Mouse (Mus musculus) brain, embryonic 14.5 days (tissue): ENCODE data around the gene Cacng5. TPM values are rescaled to one million over a fixed set of nuclear protein-coding genes. Genes with fewer than 3 reads are reported as not detected.
A peak's percentile ranks its signal among the peaks of the same experiment; 100 is the strongest.

Experiments
- DNase-seq: peaks from one replicate; pipeline ENCODE4 v3.0.0-alpha.2; 2011; ENCODE audit warnings: low read depth
- CTCF ChIP-seq: fragments of 200-500 bp; IDR thresholded peaks from 2 replicates; pipeline ENCODE4 v1.5.1; 2012; ENCODE audit warnings: inconsistent platforms, mild to moderate bottlenecking, moderate library complexity, borderline replicate concordance; ENCODE audit not compliant: insufficient read depth, insufficient read length; ENCODE audit errors: extremely low read depth
- POLR2A ChIP-seq: fragments of 200-500 bp; IDR thresholded peaks from 2 replicates; pipeline ENCODE4 v1.6.1; 2012; ENCODE audit warnings: mild to moderate bottlenecking, inconsistent platforms, borderline replicate concordance; ENCODE audit not compliant: poor library complexity, insufficient read depth, insufficient read length, severe bottlenecking; ENCODE audit errors: extremely low read depth
- polyA plus RNA-seq: library from polyadenylated mRNA; depleted of rRNA; stranded (reverse); fragments of >200 nt; gene quantifications from 2 replicates; pipeline ENCODE4 v1.2.3, GENCODE M21; 2012

The Cacng5 gene
- polyA plus RNA-seq, 1 experiment: 5.4 TPM

DNA sequence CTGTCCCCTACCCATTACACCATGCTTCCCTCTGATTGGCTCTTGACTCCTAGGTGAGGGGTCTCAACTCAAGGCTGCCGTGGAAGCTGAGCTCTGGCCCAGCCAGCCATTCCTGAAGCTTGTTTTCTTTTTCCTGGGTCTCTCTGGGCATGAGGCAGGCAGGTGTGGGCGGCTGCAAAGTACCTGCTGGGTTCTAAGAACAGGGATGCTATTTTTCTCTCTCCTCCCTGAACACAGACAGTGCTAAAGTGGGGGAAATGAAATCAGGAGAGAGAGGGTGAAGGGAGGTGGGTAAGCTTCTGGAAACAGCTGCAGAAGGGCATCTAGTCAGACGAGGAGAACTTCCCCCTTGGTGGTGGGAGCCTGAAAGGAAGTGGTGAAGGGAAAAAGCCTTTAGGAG, 14.9 kb upstream of the Cacng5 start:
- DNase-seq: no peak
- TF ChIP-seq CTCF (no peak), POLR2A (no peak)

GRCm38 (mm10) chr11:107919852-107920508, 5.1 kb upstream of the Cacng5 start:
- peak; percentile 37 for DNase-seq
- TF ChIP-seq POLR2A: no peak
- no peak for TF ChIP-seq CTCF

DNA sequence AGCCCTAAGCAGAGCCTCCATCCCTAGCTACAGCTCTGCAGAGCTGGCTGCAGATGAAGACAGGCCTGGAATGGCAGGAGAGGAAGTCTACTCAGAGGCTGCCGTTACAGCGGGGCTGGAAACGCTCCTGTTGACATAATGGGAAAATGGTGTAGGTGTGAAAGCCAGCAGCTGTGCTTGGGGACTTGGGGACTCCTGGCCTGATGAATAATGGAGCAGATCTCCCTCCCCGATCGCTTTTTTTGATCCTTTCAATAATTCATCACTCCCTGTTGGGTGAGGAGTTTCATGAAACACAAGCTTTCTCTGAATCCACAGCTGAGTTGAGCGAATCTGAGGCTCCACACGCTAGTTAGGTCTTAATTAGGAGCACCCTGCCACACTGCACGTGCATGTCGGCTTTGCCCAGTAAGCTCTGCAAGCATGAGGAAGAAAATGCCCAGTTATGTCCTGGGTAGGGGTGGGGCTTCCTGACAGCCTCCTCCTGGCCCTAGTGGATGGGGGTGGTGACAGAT, 2.9 kb upstream of the Cacng5 start:
- peak; percentile 89 for DNase-seq
- TF ChIP-seq POLR2A (no peak), CTCF (no peak)

DNA sequence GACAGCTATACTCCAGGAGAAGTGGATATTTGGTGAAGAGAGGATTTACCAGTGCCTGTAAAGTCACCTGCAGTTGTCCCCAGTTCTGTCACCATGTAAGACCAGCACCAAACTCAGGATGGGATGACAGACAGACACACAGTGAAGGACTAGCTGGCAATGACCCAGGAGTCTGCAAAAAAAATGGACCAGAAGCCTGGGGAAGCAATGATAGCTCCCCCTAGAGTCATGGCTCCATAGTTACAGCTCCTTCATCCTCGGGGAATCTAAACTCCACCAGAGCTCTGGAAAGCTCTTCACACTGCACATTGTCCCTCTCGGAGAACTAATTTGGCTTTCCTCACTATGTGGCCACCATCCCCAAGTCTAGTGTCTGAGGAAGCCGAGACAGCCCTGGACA, 1.5 kb downstream of the Cacng5 start:
- DNase-seq: no peak
- peak; percentile 32; the same call in 1 of the 2 replicates for TF ChIP-seq CTCF
- TF ChIP-seq POLR2A: no peak

DNA sequence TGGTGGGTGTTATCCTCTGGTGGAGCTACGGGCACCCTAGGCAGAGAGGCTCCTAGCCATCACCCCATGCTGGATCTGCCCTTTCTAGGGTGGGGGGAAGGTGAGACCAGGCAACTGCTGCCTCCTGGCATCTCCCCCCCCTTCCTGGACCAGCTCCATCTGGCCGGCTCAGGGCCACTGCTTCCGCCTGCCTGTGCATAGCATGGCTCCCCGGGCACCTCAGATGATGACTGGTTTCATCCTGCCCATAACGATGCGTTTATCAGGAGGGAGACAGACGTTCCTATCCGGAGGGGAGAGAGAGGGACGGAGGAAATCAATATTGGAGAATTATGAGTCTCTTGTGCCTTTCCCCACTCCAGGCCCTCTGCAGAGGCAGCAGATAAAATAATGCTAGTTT, 9.5 kb downstream of the Cacng5 start:
- TF ChIP-seq POLR2A (no peak), CTCF (no peak)
- DNase-seq: no peak

DNA sequence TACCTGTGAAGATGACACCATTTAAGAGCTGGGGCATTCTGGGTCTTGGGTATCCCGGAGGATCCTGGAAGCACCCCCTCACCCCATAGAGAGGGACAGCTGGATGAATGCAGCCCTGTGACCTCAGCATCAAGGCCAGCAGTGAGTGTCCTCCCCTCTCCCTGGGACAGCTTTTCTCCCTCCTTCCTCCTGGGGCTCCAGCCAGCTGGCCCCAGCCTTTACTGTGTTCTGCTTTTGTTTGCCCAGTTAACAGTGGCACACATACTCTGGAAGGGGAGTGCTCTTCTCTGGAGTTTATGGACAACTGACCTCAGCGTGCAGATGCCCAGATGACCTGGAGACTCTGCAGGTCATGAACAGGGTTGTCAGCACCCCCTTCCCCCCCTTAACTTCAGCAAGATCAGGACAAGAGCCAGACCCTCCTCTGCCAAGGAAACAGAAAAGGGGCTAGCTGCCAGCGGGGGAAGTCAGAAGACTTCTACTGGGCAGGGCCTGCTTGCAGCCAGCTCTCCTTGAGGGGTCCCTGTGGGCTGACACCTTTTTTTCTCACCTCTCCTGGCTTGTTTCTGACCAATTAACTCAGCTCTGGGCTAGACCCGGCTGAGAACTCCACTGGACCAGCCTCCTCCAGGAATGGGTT, 10.8 kb downstream of the Cacng5 start:
- no peak for TF ChIP-seq POLR2A

GRCm38 (mm10) chr11:107900470-107900869, 14.4 kb downstream of the Cacng5 start:
- peak; percentile 65 for DNase-seq
- TF ChIP-seq POLR2A: no peak
- peak; percentile 47; the same call in 1 of the 2 replicates for TF ChIP-seq CTCF

More for the DNA sequence above, 10.8 kb downstream of the Cacng5 start:
- DNase-seq: no peak

- TF ChIP-seq CTCF: no peak
- no peak for TF ChIP-seq POLR2A
- no peak for DNase-seq
These were observed 16.2 kb downstream of the Cacng5 start for GRCm38 (mm10) chr11:107898698-107899097.

DNA sequence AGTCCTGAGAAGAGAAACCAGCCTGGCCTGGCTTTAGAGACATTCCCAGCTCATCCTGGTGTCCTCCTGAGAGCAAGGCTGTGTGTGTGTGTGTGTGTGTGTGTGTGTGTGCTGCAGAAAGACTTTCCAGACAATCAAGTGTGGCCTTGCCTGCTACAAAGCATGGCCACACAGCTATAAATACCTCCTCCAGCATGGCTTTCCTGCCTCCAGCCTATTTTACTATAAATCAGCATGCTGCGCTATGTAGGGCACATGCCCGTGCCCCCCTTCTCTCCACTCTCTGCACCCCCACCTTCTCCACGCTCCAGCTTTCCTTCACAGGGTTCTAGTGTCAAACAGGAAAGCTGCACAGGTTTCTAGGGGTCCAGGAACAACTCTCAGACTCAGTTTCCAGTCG, 19.2 kb downstream of the Cacng5 start:
- DNase-seq: no peak
- TF ChIP-seq POLR2A: no peak
- TF ChIP-seq CTCF: no peak

- no peak for DNase-seq
- peak; percentile 19; the same call in 1 of the 2 replicates for TF ChIP-seq CTCF
- no peak for TF ChIP-seq POLR2A
These were observed 23.5 kb downstream of the Cacng5 start for GRCm38 (mm10) chr11:107891377-107891776.

GRCm38 (mm10) chr11:107887342-107887741, 27.5 kb downstream of the Cacng5 start:
- no peak for DNase-seq
- TF ChIP-seq CTCF (no peak), POLR2A (no peak)

GRCm38 (mm10) chr11:107876840-107877239, 38.0 kb downstream of the Cacng5 start:
- DNase-seq: peak; percentile 61
- no peak for TF ChIP-seq POLR2A
- TF ChIP-seq CTCF: no peak
